Mouse (Mus musculus): Measurements from ENCODE around the gene Etl4.

Etl4 gene

GRCm38 (mm10) chr2:19909171-19909899, at the start of gene Etl4:
Etl4 (plus strand) TSS chr2:19909780.
- DNase-seq (ENCODE audit: low read depth, low spot score): no peak

- no peak for DNase-seq (ENCODE audit: low read depth, low spot score)
Measured at GRCm38 (mm10) chr2:19869167-19869566, 40.4 kb upstream of the Etl4 start.

- DNase-seq (ENCODE audit: low read depth, low spot score): no peak
Measured at GRCm38 (mm10) chr2:19871881-19872280, 37.7 kb upstream of the Etl4 start.

DNA sequence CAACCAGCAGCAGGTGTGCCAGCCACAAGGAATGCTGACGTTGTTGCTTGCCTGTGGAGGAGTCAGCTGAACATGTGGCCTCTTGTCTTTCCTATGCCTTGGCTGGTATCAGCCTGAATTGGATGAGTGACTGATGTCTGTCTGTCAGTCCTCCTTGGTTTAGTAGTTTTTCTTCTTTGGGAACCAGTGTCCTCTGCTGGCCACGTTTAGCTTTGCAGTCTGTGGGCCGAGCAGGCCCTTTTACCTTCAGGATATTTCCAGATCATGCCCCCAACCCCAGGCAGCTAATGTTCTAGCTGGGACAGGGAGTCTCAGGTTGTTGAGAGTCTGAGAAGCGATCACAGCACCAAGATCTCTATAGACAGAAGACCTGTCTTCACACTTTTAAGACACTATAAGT, 18.7 kb upstream of the Etl4 start:
- no peak for DNase-seq (ENCODE audit: low read depth, low spot score)

- no peak for DNase-seq (ENCODE audit: low read depth, low spot score)
Measured at GRCm38 (mm10) chr2:19909900-19910780, 560 bp downstream of the Etl4 start.

DNA sequence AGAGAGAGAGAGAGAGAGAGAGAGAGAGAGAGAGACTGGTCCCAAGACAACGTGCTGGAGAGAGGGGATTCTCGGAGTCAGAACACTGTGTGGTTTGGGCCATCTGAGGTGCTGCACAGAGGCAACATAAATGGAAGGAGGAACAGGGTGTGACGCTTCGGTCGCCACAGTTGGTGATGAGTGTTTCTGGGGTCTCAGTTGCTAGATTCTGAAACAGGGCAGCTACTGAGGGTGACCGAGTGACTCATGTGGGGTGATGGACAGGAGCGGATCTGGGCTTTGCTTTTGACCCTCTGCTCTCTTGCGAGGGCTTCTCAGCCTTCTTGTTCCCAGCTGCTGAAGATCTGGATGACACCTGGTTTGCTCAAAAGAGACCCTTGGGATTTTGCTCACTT, 1.2 kb downstream of the Etl4 start:
- DNase-seq (ENCODE audit: low read depth, low spot score): no peak

- DNase-seq (ENCODE audit: low read depth, low spot score): no peak
Measured at GRCm38 (mm10) chr2:19919190-19919589, 9.6 kb downstream of the Etl4 start.

GRCm38 (mm10) chr2:19930009-19930408, 20.4 kb downstream of the Etl4 start:
- no peak for DNase-seq (ENCODE audit: low read depth, low spot score)

- DNase-seq (ENCODE audit: low read depth, low spot score): no peak
Measured at GRCm38 (mm10) chr2:19933836-19934235, 24.3 kb downstream of the Etl4 start.

DNA sequence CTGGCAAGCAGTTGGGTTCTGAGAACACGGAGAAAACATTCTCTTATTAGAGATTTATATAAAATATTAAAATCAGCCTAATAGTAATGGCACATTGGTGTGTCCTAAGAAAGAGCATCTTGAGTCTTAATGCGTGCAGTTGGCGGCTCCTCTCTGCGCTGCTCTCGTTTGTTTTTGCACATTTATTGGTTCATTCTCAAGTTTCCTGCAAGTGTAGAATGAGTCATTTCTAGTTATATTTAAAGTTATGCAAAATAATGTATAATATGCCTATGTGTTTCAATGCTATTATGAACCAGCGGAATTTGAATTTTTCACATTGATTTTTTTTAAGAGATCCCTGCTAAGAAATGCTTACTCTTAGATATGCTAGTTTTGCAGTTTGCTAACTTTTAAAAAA, 35.6 kb downstream of the Etl4 start:
- DNase-seq (ENCODE audit: low read depth, low spot score): no peak

- no peak for DNase-seq (ENCODE audit: low read depth, low spot score)
Measured at GRCm38 (mm10) chr2:19953028-19953427, 43.4 kb downstream of the Etl4 start.

GRCm38 (mm10) chr2:19966445-19966844, 56.9 kb downstream of the Etl4 start:
- no peak for DNase-seq (ENCODE audit: low read depth, low spot score)

DNA sequence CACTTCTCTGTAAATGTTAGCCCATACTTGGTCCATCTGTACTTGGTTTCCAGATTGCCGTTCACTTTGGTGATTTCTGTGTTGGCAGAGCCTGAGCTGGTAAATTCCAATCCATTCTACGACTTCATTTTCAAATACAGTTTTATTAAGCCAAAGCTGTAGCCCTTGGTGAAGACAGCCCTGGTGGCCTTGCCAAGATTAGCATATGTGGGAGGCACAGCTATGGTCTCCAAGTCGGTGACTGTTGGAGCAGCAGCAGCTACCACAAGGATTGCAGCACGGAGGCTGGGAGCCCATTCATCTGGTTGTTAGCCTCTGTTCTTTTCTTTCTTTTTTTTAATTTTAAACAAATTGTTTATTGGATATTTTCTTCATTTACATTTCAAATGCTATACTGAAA, 128.1 kb downstream of the Etl4 start:
- DNase-seq (ENCODE audit: low read depth, low spot score): no peak

DNA sequence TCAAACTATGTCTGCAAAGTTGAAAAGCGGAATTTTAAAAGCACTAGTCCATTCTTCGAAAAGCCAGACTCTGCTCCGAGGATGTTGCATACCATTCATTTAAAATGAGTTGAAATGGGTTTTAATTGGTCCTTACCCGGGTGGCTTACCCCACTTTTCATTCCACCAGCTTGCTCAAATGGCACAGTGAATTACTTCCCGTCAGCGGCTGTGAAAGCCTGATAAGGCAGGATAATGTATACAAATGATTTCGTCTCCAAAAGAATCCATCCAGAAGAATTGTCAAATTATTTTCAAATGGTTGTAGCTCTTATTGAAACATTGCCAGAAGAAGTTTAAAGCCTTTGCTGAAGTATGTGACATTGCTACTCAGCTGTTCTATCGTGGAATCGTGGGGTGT, 162.8 kb downstream of the Etl4 start:
- no peak for DNase-seq (ENCODE audit: low read depth, low spot score)

DNA sequence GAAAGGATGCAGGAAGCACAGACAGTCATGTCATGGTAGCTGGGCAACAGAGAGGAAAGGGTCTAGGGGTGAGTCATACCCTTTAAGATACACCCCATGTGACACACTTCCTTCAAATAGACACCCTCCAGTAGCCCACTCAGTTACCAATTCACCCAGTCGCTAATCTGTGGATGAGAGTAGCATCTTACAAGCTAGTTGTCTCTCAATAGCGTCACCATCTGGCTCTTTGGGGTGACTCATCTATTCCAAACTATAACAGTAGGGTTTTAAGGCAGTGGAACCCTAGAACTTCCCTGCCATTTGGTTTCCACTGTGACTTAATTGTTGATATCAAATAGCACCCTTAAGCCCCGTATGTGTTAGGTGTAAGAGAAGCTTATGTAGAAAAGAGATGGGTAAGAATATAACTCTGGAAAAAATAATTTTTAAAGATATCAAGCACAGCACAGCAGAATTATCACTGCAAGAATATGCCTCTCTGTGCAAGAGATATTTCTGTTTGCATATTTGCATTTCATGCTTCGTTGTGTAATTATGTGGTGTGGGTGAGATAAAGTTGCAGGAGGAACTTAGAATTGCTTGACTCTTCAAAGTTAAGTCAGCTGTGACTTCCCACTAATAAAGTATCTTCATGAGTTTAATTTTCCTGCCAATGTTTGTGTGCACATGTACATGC, 166.7 kb downstream of the Etl4 start:
- DNase-seq (ENCODE audit: low read depth, low spot score): no peak

GRCm38 (mm10) chr2:20084781-20085180, 175.2 kb downstream of the Etl4 start:
- no peak for DNase-seq (ENCODE audit: low read depth, low spot score)

DNA sequence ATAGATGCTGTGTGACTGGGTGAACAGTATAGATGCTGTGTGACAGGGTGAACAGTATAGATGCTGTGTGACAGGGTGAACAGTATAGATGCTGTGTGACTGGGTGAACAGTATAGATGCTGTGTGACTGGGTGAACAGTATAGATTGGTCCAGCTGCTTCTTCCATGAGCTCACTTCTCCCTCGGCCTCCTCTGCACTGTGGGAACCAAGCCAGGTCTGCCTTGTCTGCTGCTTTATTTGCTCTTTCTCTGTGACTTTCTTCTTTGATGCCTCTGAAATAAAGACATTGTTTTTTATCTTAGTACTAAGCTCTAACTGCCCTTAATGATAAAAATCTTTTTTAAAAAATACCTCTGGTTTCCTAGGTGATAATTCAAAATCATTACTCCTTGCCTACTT, 195.9 kb downstream of the Etl4 start:
- DNase-seq (ENCODE audit: low read depth, low spot score): no peak

DNA sequence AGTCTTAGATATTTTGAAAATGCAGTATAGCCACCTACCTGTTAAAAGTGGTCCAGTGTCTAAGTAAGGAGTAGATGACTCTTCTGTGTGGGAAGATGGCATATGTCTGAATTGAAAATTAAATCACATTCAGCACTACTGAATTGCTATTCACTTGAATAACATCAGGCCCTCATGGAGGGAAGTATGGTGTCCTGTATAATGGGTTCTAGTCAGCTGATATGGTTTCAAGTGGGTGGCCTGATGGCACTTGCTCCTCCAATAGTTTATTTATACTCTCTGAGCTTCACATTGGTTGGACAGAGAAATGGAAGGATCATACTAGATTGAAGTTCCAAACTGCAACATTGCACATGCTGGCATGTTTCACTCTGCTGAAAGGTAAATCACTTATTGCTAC, 202.1 kb downstream of the Etl4 start:
- no peak for DNase-seq (ENCODE audit: low read depth, low spot score)

DNA sequence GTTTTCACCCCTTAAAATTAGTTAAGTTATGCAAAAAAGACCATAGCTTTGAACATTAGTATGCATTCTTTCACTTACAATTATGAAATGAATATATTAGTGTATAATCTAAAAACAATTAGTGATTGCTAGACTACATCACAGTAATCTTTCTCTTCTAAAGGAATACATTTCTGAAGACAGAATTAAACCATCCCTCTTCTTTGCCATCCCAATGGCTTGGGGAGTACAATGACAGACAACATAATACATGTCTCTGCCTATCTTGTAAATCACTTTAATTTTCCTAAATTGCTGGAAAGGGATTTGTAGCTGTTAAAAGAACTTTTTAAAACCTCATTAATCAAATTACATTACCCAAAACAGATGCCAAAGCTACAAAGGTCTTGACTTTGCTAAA, 216.3 kb downstream of the Etl4 start:
- no peak for DNase-seq (ENCODE audit: low read depth, low spot score)

DNA sequence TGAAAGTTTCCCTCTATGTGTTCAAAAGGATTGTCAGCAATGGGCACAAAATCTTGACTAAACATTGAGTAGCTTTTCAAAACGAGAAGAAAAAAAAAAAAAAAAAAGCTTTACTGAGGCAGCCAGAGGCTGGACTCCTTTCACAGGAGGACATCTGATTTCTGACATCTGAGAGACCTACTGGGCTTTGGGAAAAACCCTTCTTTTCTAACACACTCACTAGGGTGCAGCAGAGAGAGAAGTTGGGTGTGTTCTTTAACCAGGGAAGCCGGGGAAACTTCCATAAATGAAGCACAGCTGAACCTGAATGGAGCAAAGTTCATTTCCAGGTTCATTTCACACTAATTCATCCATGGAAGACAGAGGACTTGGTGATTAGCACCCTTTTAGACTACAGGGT, 222.2 kb downstream of the Etl4 start:
- no peak for DNase-seq (ENCODE audit: low read depth, low spot score)

DNA sequence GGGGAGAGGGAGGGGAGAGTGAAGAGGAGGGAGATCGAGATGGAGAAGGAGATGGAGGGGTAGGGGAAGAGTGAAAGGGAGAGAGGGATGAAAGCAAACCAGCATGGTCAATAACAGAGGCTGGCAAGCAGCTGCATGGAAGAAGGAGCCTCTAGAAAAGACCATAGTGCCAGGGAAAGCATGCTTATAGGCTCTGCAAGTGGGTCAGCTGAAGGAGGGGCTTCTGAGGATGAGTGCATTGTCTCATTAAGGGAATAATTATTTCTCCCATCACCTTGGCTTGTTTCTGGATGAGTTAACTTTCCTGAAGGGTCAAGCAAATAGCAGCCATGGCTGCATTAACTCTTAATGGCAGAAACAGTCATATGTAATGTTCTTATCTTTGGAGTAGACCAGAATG, 228.8 kb downstream of the Etl4 start:
- no peak for DNase-seq (ENCODE audit: low read depth, low spot score)

DNA sequence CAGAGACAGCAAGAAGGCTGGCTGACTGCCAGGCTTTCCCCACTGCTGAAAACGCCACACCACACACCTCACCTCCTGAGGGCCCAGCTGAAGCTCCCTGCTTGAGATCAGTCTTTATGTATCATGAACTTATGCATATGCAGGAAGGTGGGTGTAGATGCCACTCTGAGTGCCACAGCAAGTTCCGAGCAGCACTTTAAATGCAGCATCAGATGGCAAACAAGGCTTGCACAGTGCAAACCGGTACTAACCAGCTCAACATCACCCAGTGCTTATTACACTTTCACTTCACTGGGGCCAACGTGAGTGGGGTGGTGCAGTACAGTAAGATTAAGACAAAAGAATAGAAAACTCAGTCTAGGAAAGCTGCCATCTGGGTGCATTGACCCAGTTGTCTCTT, 235.8 kb downstream of the Etl4 start:
- DNase-seq (ENCODE audit: low read depth, low spot score): no peak

Measured in CD4-positive helper T cell, adult 2 months (primary cell).